Mouse (Mus musculus): ENCODE results near the gene Olfr1143.

Gene Olfr1143

DNA sequence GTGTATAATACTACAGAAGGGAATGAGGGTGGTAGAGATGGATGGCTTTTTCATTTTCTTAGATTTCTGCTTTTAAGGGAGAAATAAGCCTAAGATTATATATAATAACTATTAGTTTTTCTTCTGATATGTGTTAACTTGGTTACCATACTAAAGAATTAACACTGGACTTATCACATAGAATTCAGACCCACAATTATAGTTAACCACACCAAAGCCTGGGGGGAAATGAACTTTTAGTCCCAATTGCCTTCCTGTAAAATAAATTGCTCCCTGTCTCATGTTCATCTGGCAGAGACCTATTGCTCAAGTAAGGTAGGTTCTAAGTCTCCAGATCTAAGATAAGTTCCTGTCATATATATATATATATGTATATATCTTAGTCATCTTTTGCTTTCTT is at the start of gene Olfr1143:
Gene Olfr1143 (plus strand): TSS at position 301 of the 400 bp plus-strand sequence.
- no peak for DNase-seq

DNA sequence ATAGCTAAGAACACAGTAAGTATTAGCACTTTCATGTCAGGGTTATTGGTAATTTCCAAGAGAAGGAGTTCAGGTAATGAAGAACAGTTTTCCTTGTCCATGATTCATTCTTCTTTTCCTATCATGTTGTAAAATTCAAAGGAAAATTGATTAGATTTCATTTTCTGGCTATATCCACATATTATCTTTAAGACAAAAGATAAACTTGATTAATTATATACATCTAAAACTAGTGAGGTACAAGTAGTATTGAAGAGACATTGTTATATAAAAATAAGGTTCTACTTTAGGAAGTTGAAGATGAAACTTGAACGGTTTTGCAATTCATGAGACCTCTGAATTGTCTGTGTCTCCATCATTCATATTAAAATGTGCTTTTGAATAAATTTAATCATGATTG is 46.5 kb upstream of the Olfr1143 start, which contains the start of gene Olfr1141:
Gene Olfr1141 (minus strand): TSS at position 101 of the 400 bp plus-strand sequence.
- DNase-seq = no peak

DNA sequence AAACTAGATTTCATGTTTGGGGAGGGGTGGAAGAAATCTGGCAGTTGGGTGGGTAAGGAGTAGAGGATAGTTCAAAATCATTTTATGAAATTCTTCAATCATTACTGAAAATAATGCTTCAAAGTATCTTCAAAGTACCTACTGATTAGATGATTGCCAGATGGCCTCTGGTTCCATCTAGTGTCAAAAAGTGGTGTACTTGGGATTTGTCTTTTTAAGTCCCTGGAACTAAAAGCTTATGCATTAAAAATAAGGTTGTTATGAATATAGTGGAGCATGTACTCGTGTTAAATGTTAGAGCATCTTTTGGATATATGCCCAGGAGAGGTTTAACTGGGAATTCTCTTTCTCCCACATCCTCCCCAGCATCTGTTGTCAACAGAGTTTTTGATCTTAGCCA is 24.2 kb upstream of the Olfr1143 start:
- DNase-seq = no peak

DNA sequence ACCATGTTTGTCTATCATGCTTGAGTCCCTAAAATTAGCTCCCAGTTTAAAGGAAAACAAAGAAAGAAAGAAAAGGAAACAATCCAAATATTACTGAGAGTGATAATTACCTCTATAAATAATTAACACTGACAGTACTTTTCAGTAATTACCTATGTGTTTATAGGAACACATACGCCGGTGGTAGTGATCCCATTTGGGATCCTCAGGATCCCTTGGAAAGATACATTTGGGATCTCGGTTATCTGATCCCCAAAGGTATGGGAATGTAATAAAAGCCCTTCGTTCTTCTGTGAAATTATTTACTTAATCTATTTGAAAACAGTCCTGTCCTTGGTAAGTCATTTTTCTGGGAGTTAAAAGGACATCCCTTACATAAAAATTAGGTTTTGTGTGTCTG is 21.2 kb upstream of the Olfr1143 start, which contains the start of gene Olfr152:
Gene Olfr152 (plus strand): TSS at position 301 of the 400 bp plus-strand sequence.
- DNase-seq = no peak

DNA sequence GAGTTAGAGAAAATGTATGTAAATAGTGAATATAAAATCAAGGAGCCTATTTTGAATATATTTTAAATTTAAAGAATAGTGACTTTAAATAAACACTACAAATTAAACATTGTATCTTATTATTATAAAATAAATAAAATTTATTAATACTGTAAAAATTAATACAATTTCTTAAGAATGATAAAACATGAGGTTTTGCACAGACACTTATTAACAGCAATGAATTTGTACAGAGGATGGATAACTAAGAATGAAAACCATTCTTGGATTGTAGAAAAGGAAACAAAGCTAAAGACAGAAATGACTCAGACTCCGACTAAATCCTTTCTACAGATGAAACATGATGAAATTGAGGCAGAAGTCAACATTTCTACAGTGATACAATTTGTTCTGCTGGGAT is 9.1 kb downstream of the Olfr1143 start, which contains the start of gene Olfr1145:
Gene Olfr1145 (plus strand): TSS at position 301 of the 400 bp plus-strand sequence.
- DNase-seq = no peak

DNA sequence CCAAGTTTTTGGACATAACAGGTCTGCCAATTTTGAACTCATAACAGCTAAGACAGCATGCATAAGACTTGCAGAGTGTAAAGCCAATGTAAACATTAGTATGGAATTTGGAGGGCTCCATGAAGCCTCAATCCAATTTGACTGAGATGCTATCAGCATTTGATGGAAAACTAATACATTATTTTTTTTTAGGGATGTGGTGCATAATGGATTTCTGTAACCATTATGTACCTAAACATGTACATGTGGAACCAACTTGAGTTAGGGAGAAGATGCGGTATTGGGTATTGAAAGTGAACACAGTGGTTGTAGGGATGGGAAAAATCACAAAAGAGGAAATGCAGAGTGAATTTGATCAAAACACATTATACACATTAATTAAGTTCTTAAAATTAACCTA is 29.8 kb downstream of the Olfr1143 start, which contains the start of gene Olfr1148:
Gene Olfr1148 (plus strand): TSS at position 301 of the 400 bp plus-strand sequence.
- no peak for DNase-seq

DNA sequence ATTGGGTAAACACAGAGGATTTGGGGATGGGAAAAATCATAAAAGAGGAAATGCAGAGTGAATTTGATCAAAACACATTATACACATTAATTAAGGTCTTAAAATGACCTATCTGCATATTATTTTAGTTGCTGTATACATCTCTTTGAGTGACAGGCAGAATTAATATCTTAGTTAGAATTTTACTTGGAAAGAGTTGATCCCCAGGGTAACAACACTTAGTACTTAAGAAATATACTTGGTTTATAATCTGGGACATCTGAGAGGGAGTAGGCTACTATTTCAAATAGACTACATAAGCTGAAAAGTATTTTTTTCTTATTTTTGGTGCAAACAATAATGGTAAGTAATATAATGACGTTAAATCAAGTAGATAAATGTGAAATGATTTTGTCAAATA is 43.3 kb downstream of the Olfr1143 start, which contains the start of gene Olfr1150-ps1:
Gene Olfr1150-ps1 (plus strand): TSS at position 301 of the 400 bp plus-strand sequence.
- no peak for DNase-seq
